ENCODE assay signal across 10 mouse cellular contexts in the genomic region with DNA sequence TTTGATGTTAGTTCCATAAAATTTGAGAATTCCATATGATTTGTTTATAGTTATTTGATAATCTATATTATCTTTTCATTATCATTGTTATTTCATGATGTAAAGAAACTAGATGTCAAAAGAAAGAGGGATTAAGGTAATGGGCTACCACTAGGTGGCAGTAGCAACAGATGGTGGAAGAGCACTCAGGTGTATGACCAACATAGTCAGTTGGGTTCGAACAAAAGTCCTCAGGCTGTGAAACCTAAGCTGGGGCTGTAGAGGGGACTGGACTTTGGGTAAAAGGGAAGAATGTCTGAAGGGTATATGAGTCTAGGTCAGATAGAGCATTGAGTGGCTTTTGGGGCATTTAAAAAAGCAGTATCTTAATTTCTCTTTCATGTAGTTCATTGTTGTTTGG.
DNase-seq lines count a peak whose midpoint lies in the region; ATAC-seq lines count a peak whose summit lies in the region.
"Had no signal": no experiment of that assay in that cellular context is flagged by ENCODE, and none has a peak within 500 bp of the region (broad histone marks: within the 10 kb centered on the region; RNA-seq: fewer than 3 reads in every experiment).

No protein-coding gene starts in this region.

- WGBS in embryonic facial prominence, embryonic 14.5 days, result 35% methylated on average over 1 of the region's 1 CpGs

- no peaks in the 10 kb centered on the region for H3K9me3 ChIP-seq in embryonic facial prominence, embryonic 14.5 days (ENCODE audit: control insufficient read depth, low read length)
- H3K9me3 ChIP-seq: embryonic facial prominence, embryonic 12.5 days; liver, embryonic 15.5 days had no signal

- H3K27ac ChIP-seq in embryonic facial prominence, embryonic 14.5 days (replicated peaks; ENCODE audit: low read depth, low read length), result no peak overlapping the region
- H3K27ac ChIP-seq: embryonic facial prominence, embryonic 12.5 days; liver, embryonic 15.5 days had no signal

- H3K4me1 ChIP-seq in embryonic facial prominence, embryonic 14.5 days (ENCODE audit: control insufficient read depth, insufficient read depth, low read length), result no peaks in the 10 kb centered on the region
- H3K4me1 ChIP-seq: embryonic facial prominence, embryonic 12.5 days; liver, embryonic 15.5 days had no signal

- no peak for ATAC-seq in embryonic facial prominence, embryonic 14.5 days (ENCODE audit: low read depth)
- 0 out of 2 replicates have a peak, but pooled peaks have one; percentile 40 for ATAC-seq in megakaryocyte, adult 5-6 weeks (ENCODE audit: poor library complexity, severe bottlenecking)
- ATAC-seq in activated CD4-positive, CD25-positive, alpha-beta regulatory T cell, adult 4 months, result no peak

- DNase-seq in heart, adult 8-10 months (ENCODE audit: low spot score), result peak; percentile 1
- no peak for DNase-seq in heart, adult 9 months (ENCODE audit: low spot score in 2 of 2)
- DNase-seq in ovary, postnatal 14 days (ENCODE audit: low spot score), result peak; percentile 27
- DNase-seq in ovary, adult 18-20 months (ENCODE audit: low spot score), result no peak
- DNase-seq in R1 (ENCODE audit: low read depth, low spot score), result peak; percentile 72
- DNase-seq in embryonic facial prominence, embryonic 14.5 days (ENCODE audit: low spot score), result peak; percentile 53

- H3K4me2 ChIP-seq in embryonic facial prominence, embryonic 14.5 days (ENCODE audit: low read depth, low read length), result no peak overlapping the region
- H3K4me2 ChIP-seq: embryonic facial prominence, embryonic 12.5 days; liver, embryonic 15.5 days had no signal

- H3K4me3 ChIP-seq in embryonic facial prominence, embryonic 14.5 days (ENCODE audit: low read depth, low read length), result no peak overlapping the region
- H3K4me3 ChIP-seq: embryonic facial prominence, embryonic 12.5 days; liver, embryonic 15.5 days had no signal

- H3K9ac ChIP-seq in embryonic facial prominence, embryonic 14.5 days (ENCODE audit: low read depth, low read length), result no peak overlapping the region
- H3K9ac ChIP-seq: embryonic facial prominence, embryonic 12.5 days; liver, embryonic 15.5 days had no signal

- H3K36me3 ChIP-seq in embryonic facial prominence, embryonic 14.5 days (ENCODE audit: control insufficient read depth, insufficient read depth, low read length), result no peaks in the 10 kb centered on the region
- H3K36me3 ChIP-seq: embryonic facial prominence, embryonic 12.5 days; liver, embryonic 15.5 days had no signal

- H3K27me3 ChIP-seq in embryonic facial prominence, embryonic 14.5 days (replicated peaks; ENCODE audit: control insufficient read depth, insufficient read depth, low read length), result no peaks in the 10 kb centered on the region
- H3K27me3 ChIP-seq: embryonic facial prominence, embryonic 12.5 days; liver, embryonic 15.5 days had no signal

Comparison
In these comparisons a context has a peak if more than half of its experiments do, and no peak if none do; other contexts are left out.
1. DNase-seq: peak in heart, adult 8-10 months (single experiment), ovary, postnatal 14 days (single experiment), R1 (single experiment) and embryonic facial prominence, embryonic 14.5 days (single experiment); none in heart, adult 9 months (0 of 2) and ovary, adult 18-20 months (single experiment).